Mouse (Mus musculus) gastrocnemius, postnatal 4 days (tissue): ENCODE results near the gene Ahctf1. TPM values are rescaled to one million over a fixed set of nuclear protein-coding genes. Genes with fewer than 3 reads are reported as not detected.
A peak's percentile ranks its signal among the peaks of the same experiment; 100 is the strongest.
"Not testable (repeated sequence)": the region's sequence is repeated elsewhere in the genome, so short reads cannot be mapped to it uniquely, and the experiment has no call there.

ENCODE experiments used
- DNase-seq, 2 experiments: peaks; one replicate each; pipeline ENCODE4 v3.0.0; 2021 to 2022; ENCODE audit warnings: low spot score in 2 of 2, mixed read lengths in 2 of 2
- total RNA-seq, 2 experiments: library from RNA; stranded (reverse); gene quantifications; 2 replicates each; pipeline ENCODE4 v1.2.3; 2021

Gene Ahctf1
- total RNA-seq, 2 experiments from 2014 or later, result 29.6 to 33.7 TPM

DNA sequence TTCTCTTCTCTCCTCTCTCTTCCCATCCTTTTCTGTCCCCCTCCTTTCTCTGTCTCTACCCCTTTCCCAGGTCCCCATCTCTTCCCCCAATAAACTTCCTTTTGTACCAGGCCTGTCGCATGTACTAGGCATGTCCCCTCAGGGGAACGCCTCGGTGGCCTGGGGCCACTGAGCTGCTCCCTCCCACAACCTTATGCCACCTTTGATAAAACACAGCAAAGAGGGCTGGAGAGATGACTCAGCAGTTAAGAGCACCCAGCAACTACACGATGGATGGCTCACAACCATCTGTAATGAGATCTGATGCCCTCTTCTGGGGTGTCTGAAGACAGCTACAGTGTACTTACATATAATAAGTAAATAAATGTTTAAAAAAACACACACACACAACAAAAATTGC is 87.7 kb downstream of the Ahctf1 start:
- no peak for DNase-seq

DNA sequence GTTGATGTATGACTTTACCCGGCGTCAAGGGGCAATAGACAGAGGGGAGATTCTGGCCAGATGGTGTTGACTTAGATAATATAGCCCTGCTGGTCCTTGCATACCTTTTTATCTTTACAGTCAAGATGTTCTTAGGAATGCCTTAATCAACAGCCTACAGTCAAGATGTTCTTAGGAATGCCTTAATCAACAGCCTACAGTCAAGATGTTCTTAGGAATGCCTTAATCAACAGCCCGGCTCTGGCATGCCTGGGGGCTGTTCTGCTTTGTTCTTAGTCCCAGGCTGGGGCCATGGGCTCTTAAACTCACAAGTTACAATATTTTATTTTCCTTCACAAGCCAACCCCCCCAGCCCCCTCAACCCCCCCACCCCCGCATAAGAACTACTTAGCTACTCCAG is 88.2 kb downstream of the Ahctf1 start:
- DNase-seq, result not testable (repeated sequence)

- DNase-seq, result no peak
These were observed 90.1 kb downstream of the Ahctf1 start for GRCm38 (mm10) chr1:179713367-179713766.

DNA sequence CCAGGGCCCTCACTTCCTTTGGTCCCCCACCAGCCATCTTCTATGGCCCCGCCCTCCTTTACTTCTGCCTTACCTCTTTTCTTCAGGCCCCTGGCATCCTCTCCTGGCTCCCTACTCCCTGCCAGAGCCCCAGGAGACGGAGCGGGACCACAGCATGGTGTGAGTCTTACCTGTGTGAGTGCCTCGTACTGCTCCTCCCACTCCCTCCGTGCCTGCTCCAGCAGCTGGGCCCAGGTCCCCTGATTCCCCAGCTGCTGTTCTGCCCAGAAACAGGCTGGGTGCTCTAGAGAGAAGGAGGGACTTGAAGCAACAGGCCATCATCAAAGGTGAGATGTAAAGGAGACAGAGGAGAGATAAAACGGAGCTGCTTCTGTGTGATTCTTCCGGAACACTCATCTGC is 90.8 kb downstream of the Ahctf1 start:
- no peak for DNase-seq

DNA sequence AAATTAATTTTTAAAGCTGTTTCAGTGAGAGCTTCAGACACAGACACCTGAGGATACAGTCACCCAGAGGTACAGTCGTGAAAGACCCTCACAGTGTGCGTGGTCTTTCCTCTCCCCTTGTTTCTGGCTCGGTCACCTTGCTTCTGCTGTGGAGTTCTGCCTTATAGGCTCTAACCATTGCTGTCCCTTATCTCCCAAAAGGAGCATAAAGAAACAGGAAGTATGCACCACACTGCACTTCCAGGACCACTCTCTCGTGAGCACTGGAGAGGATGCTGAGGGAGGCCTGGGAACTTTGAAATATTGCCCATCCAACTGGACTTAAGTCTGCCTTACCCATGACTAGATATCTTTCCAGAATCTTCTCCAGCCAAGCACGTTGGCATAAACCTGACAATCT is 92.7 kb downstream of the Ahctf1 start:
- no peak for DNase-seq

GRCm38 (mm10) chr1:179709390-179709789 is 94.1 kb downstream of the Ahctf1 start:
- peak; percentile 26 to 63 for DNase-seq

DNA sequence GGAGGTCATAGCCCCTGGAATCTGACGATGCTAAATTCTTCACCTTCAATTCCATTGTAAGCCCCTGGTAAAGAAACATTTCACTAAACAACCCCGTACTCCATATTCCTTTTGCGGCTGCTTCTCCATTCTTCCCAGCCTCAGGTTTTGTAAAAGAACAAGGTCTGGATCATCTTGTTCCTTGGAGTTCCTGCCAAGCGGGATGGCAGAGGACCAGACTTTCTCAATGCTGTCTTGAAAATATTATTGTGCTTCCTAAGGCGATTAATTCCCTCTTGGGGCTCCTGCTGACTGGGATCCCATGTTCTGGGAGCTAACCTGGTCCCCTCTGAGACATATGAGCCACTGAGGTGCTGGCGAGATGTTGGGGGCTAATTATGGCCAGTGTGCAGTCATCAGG is 98.3 kb downstream of the Ahctf1 start:
- DNase-seq, result peak in 1 of 2 experiments; percentile 25

DNA sequence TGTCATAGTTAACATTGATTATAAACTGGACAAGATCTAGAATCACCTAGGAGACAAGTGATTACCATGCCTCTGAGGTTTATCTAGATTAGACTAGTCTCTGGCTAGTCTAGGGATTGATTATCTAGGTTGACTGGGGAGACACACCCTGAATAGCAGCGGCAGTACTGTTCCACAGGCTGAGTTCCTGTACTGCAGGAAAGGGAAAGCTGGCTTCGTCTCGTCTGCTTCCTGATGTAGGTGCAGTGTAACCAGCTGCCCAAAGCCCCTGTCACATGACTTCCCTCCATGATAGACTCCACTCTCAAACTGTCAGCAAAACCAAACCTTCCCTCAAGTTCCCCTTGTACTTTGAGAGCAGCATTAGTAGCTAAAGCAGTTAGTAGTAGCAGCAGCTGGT is 99.3 kb downstream of the Ahctf1 start:
- DNase-seq, result no peak

Other genes starting within 250 kb of the Ahctf1 start
- 10 to 100 TPM; 72.9 to 79.8 TPM for gene Sccpdh, start 135.5 kb downstream of the Ahctf1 start, total RNA-seq
- under 1 TPM; 0.29 to 0.57 TPM for gene Kif28, start 58.4 kb downstream of the Ahctf1 start, total RNA-seq
- not detected for gene Gm10518, start 304 bp downstream of the Ahctf1 start, total RNA-seq
- 10 to 100 TPM; 54.1 to 61.6 TPM for gene Cdc42bpa, start 156.8 kb upstream of the Ahctf1 start, total RNA-seq